Mouse (Mus musculus): Measurements from ENCODE around the gene Prdm10.

The Prdm10 gene

GRCm38 (mm10) chr9:31266013-31266659 is 14.2 kb upstream of the Prdm10 start:
- no peak for DNase-seq

- peak; percentile 25 for DNase-seq
Observed at GRCm38 (mm10) chr9:31271221-31272015, 8.9 kb upstream of the Prdm10 start.

GRCm38 (mm10) chr9:31272160-31272559 is 8.2 kb upstream of the Prdm10 start:
- DNase-seq: no peak

GRCm38 (mm10) chr9:31278651-31279050 is 1.7 kb upstream of the Prdm10 start:
- DNase-seq: no peak

GRCm38 (mm10) chr9:31279306-31279705 is 1.0 kb upstream of the Prdm10 start:
- no peak for DNase-seq

GRCm38 (mm10) chr9:31279885-31280365 is 413 bp upstream of the Prdm10 start:
- DNase-seq: no peak

GRCm38 (mm10) chr9:31281011-31281662 is 799 bp downstream of the Prdm10 start:
- no peak for DNase-seq

- DNase-seq: peak; percentile 51
Observed at GRCm38 (mm10) chr9:31281663-31282015, 1.3 kb downstream of the Prdm10 start.

- DNase-seq: no peak
Observed at GRCm38 (mm10) chr9:31282536-31282935, 2.2 kb downstream of the Prdm10 start.

- no peak for DNase-seq
Observed at GRCm38 (mm10) chr9:31283044-31283443, 2.7 kb downstream of the Prdm10 start.

- DNase-seq: no peak
Observed at GRCm38 (mm10) chr9:31283911-31284310, 3.6 kb downstream of the Prdm10 start.

- no peak for DNase-seq
Observed at GRCm38 (mm10) chr9:31290201-31290862, 10.0 kb downstream of the Prdm10 start.

- no peak for DNase-seq
Observed at GRCm38 (mm10) chr9:31291978-31292377, 11.6 kb downstream of the Prdm10 start.

GRCm38 (mm10) chr9:31293208-31293607 is 12.9 kb downstream of the Prdm10 start:
- DNase-seq: no peak

- DNase-seq: no peak
Observed at GRCm38 (mm10) chr9:31295311-31295710, 15.0 kb downstream of the Prdm10 start.

- DNase-seq: no peak
Observed at GRCm38 (mm10) chr9:31296293-31296692, 16.0 kb downstream of the Prdm10 start.

- DNase-seq: no peak
Observed at GRCm38 (mm10) chr9:31298751-31299150, 18.4 kb downstream of the Prdm10 start.

- peak; percentile 19 for DNase-seq
Observed at GRCm38 (mm10) chr9:31300525-31300924, 20.2 kb downstream of the Prdm10 start.

GRCm38 (mm10) chr9:31301107-31301506 is 20.8 kb downstream of the Prdm10 start:
- DNase-seq: peak; percentile 54

GRCm38 (mm10) chr9:31301526-31302311 is 21.4 kb downstream of the Prdm10 start:
- DNase-seq: peak; percentile 66

- DNase-seq: no peak
Observed at GRCm38 (mm10) chr9:31304358-31304757, 24.0 kb downstream of the Prdm10 start.

- no peak for DNase-seq
Observed at GRCm38 (mm10) chr9:31305117-31305516, 24.8 kb downstream of the Prdm10 start.

All from thymus, postnatal 25 days (tissue).